Mouse (Mus musculus) cerebellum, adult 2 months (tissue): ENCODE measurements at regions not wholly inside any gene's neighbourhood (a gene's known extent, or its start where the extent isn't known, plus 50 kb on each side); places are given as distances from the start of the nearest gene placed in this dataset.

Source experiments
- CTCF ChIP-seq: fragments of 200-500 bp; IDR thresholded peaks from 2 replicates; pipeline ENCODE4 v1.5.1; 2011; ENCODE audit warnings: low read depth, mild to moderate bottlenecking, control low read depth, low read length, moderate library complexity, borderline replicate concordance; ENCODE audit not compliant: insufficient read depth
- POLR2A ChIP-seq: fragments of 200-500 bp; IDR thresholded peaks from 2 replicates; pipeline ENCODE4 v1.6.1; 2011; ENCODE audit warnings: low read length, control low read depth, borderline replicate concordance; ENCODE audit not compliant: insufficient read depth

GRCm38 (mm10) chr3:61089931-61090330 lies 87.3 kb downstream of the P2ry1 start:
- TF ChIP-seq POLR2A (no peak), CTCF (no peak)
